Mouse (Mus musculus) midbrain, embryonic 15.5 days (tissue): ENCODE results near the gene Ephb1. TPM values are rescaled to one million over a fixed set of nuclear protein-coding genes. Genes with fewer than 3 reads are reported as not detected.
A peak's percentile ranks its signal among the peaks of the same experiment; 100 is the strongest.

Experiments
- ATAC-seq: fragments of 200-750 bp; cut with Nextera tagmentation; replicated peaks from 2 replicates; pipeline ENCODE4 v1.8.0; 2017; ENCODE audit warnings: moderate TSS enrichment
- H3K27ac ChIP-seq: fragments of 300-500 bp; sonication (generic); 2 replicates; pipeline ENCODE4 v1.5.1; 2015; ENCODE audit warnings: mild to moderate bottlenecking, inconsistent platforms
- H3K27me3 ChIP-seq: fragments of 300-500 bp; sonication (generic); replicated peaks from 2 replicates; pipeline ENCODE4 v1.6.1; 2015; ENCODE audit warnings: inconsistent platforms
- H3K36me3 ChIP-seq: fragments of 300-500 bp; sonication (generic); replicated peaks from 2 replicates; pipeline ENCODE4 v1.6.1; 2015; ENCODE audit warnings: inconsistent platforms
- H3K4me1 ChIP-seq: fragments of 300-500 bp; sonication (generic); 2 replicates; pipeline ENCODE4 v1.6.1; 2015; ENCODE audit warnings: inconsistent platforms
- H3K4me2 ChIP-seq: fragments of 300-500 bp; sonication (generic); 2 replicates; pipeline ENCODE4 v1.6.1; 2015; ENCODE audit warnings: inconsistent platforms, mild to moderate bottlenecking, moderate library complexity
- H3K4me3 ChIP-seq: fragments of 300-500 bp; sonication (generic); 2 replicates; pipeline ENCODE4 v1.5.1; 2015; ENCODE audit warnings: mild to moderate bottlenecking, inconsistent platforms
- H3K9ac ChIP-seq: fragments of 300-500 bp; sonication (generic); 2 replicates; pipeline ENCODE4 v1.6.1; 2015; ENCODE audit warnings: mild to moderate bottlenecking, inconsistent platforms
- H3K9me3 ChIP-seq: fragments of 300-500 bp; sonication (generic); 2 replicates; pipeline ENCODE4 v1.6.1; 2016; ENCODE audit warnings: inconsistent platforms
- WGBS: fragments of 180-500 bp; shearing (Covaris S2); methylation state at CpG from one replicate; pipeline ENCODE4 v1.1.7; 2015; ENCODE audit warnings: mixed read lengths; 5-methylcytosine and 5-hydroxymethylcytosine counted together
- polyA plus RNA-seq: library from polyadenylated mRNA; unstranded; fragments of >200 nt; fragmentation: Nextera tagmentation; extraction: Ambion mirVana; gene quantifications from 2 replicates; pipeline ENCODE4 v1.2.1, GENCODE M21; 2015

Ephb1 gene
- polyA plus RNA-seq, 1 experiment from 2014 or later = 90.2 TPM

- WGBS = 94% methylated on average over 2 of the region's 2 CpGs
- H3K4me1 ChIP-seq = no peaks in the 10 kb centered on the region
- no peaks in the 10 kb centered on the region for H3K36me3 ChIP-seq
- H3K27ac ChIP-seq = no peak overlapping the region
- H3K9ac ChIP-seq = no peak overlapping the region
- no peaks in the 10 kb centered on the region for H3K9me3 ChIP-seq
- no peak overlapping the region for H3K4me2 ChIP-seq
- H3K27me3 ChIP-seq = no peaks in the 10 kb centered on the region
- no peak overlapping the region for H3K4me3 ChIP-seq
- no peak for ATAC-seq
Observed at GRCm38 (mm10) chr9:102367796-102368195, 13.3 kb upstream of the Ephb1 start.

GRCm38 (mm10) chr9:102365536-102365935 is 11.0 kb upstream of the Ephb1 start:
- no peak overlapping the region for H3K27ac ChIP-seq
- 94% methylated on average over 2 of the region's 2 CpGs for WGBS
- H3K9me3 ChIP-seq = no peaks in the 10 kb centered on the region
- no peak overlapping the region for H3K4me3 ChIP-seq
- no peaks in the 10 kb centered on the region for H3K27me3 ChIP-seq
- H3K36me3 ChIP-seq = no peaks in the 10 kb centered on the region
- no peak for ATAC-seq
- H3K4me1 ChIP-seq = no peaks in the 10 kb centered on the region
- H3K4me2 ChIP-seq = no peak overlapping the region
- H3K9ac ChIP-seq = no peak overlapping the region

DNA sequence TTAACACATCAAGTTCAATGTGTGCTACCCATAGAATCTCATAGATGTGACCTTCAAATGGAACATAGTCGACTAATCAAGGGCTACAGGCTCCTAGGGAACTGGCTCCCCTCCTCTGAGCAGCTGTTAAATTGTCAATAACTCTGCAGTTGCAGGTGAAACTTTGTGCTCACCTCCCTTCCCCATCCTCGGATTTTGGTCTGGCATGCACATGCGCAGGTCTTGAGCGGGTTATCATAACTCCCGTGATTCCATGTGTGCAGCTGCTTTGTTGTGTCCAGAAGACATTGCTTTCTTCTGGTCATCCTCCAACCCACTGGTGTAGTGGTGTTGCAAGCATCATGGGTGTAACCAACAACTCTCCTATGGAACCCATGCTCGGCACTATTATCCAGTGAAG is 4.8 kb upstream of the Ephb1 start:
- Histone ChIP-seq H3K36me3 (no peaks in the 10 kb centered on the region), H3K27ac (no peak overlapping the region), H3K4me3 (no peak overlapping the region), H3K4me2 (no peak overlapping the region), H3K4me1 (no peaks in the 10 kb centered on the region), H3K9ac (no peak overlapping the region), H3K27me3 (peaks cover 10% of the 10 kb centered on the region; the same call in 1 of the 2 replicates), H3K9me3 (no peaks in the 10 kb centered on the region)
- no peak for ATAC-seq
- 95% methylated on average over 6 of the region's 6 CpGs for WGBS

- Histone ChIP-seq H3K36me3 (no peaks in the 10 kb centered on the region), H3K4me1 (no peaks in the 10 kb centered on the region), H3K27me3 (peaks cover 10% of the 10 kb centered on the region; the same call in 1 of the 2 replicates), H3K4me2 (no peak overlapping the region), H3K27ac (no peak overlapping the region), H3K4me3 (no peak overlapping the region), H3K9ac (no peak overlapping the region), H3K9me3 (no peaks in the 10 kb centered on the region)
- ATAC-seq = no peak
- 85% methylated on average over 3 of the region's 3 CpGs for WGBS
Observed at GRCm38 (mm10) chr9:102358711-102359110, 4.2 kb upstream of the Ephb1 start.

GRCm38 (mm10) chr9:102358011-102358410 is 3.5 kb upstream of the Ephb1 start:
- H3K4me1 ChIP-seq = no peaks in the 10 kb centered on the region
- no peak overlapping the region for H3K9ac ChIP-seq
- H3K9me3 ChIP-seq = no peaks in the 10 kb centered on the region
- no peaks in the 10 kb centered on the region for H3K36me3 ChIP-seq
- 87% methylated on average over 6 of the region's 6 CpGs for WGBS
- ATAC-seq = no peak
- no peak overlapping the region for H3K4me2 ChIP-seq
- H3K27ac ChIP-seq = no peak overlapping the region
- H3K27me3 ChIP-seq = peaks cover 10% of the 10 kb centered on the region; the same call in 1 of the 2 replicates
- no peak overlapping the region for H3K4me3 ChIP-seq

DNA sequence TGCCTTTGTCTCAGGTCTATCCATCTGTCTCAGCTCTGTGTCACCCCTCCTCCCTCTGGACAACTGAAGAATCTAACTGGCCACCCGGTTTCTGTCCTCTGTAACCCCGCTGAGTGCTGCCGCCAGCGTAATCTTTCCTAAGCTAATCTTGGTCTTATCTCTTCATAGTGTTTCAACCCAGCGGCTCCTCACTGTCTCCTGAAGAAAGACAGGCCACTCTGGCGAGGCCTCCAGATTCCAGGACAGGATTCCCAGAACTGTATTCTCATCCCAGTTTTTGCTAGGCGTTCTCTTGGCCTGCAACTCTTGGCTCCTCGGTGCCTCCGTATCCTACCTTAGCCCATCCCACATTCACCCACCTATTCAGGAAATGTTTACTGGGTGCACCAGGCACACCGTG is 2.0 kb upstream of the Ephb1 start:
- H3K27me3 ChIP-seq = peaks cover 10% of the 10 kb centered on the region; the same call in 1 of the 2 replicates
- no peak overlapping the region for H3K4me3 ChIP-seq
- H3K9ac ChIP-seq = no peak overlapping the region
- no peak overlapping the region for H3K4me2 ChIP-seq
- no peak overlapping the region for H3K27ac ChIP-seq
- no peaks in the 10 kb centered on the region for H3K36me3 ChIP-seq
- no peak for ATAC-seq
- peaks cover 6% of the 10 kb centered on the region; the same call in 1 of the 2 replicates for H3K4me1 ChIP-seq
- no peaks in the 10 kb centered on the region for H3K9me3 ChIP-seq
- 73% methylated on average over 10 of the region's 10 CpGs for WGBS

- H3K9ac ChIP-seq = no peak overlapping the region
- no peak overlapping the region for H3K4me3 ChIP-seq
- H3K36me3 ChIP-seq = no peaks in the 10 kb centered on the region
- no peaks in the 10 kb centered on the region for H3K9me3 ChIP-seq
- H3K4me2 ChIP-seq = no peak overlapping the region
- peaks cover 10% of the 10 kb centered on the region; the same call in 1 of the 2 replicates for H3K27me3 ChIP-seq
- ATAC-seq = no peak
- WGBS = 40% methylated on average over 3 of the region's 3 CpGs
- no peak overlapping the region for H3K27ac ChIP-seq
- peaks cover 12% of the 10 kb centered on the region for H3K4me1 ChIP-seq
Observed at GRCm38 (mm10) chr9:102355726-102356125, 1.2 kb upstream of the Ephb1 start.

GRCm38 (mm10) chr9:102353636-102354491 is 629 bp downstream of the Ephb1 start:
- H3K27me3 ChIP-seq = peaks cover 10% of the 10 kb centered on the region; the same call in 1 of the 2 replicates

DNA sequence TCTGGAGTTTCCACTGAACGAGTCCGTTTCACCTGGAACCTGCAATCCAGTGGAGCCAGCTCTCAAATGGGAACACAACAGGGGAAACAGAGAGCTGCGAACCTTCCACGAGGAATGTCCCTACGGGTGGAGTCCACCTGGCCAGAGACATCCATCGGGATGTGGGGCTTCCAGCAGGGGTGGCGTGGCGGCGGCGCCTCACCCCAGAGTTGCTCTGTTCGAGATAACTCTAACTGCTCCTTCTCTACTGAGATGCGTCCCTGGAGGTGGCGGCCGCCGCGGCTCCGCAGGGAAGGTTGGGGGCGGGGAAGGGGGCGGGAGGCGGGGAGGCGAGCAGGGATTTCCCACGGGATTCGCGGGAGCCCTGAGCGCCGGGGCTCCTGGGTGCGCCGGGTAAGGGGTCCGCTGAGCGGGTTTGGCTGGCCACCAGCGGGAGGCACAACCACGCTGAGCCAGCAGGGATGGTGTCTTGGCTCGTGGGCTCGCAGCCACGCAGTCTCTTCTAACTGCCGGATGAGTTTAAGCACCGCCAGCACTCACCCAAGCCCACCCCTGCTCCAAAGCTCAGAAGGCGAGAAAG is 1.3 kb downstream of the Ephb1 start:
- no peaks in the 10 kb centered on the region for H3K9me3 ChIP-seq
- WGBS = under 1% methylated on average over 33 of the region's 38 CpGs
- peaks cover 10% of the 10 kb centered on the region; the same call in 1 of the 2 replicates for H3K27me3 ChIP-seq
- H3K4me2 ChIP-seq = peak overlapping the region; percentile 90
- H3K9ac ChIP-seq = peak overlapping the region; percentile 97
- ATAC-seq = no peak
- H3K36me3 ChIP-seq = no peaks in the 10 kb centered on the region
- H3K4me3 ChIP-seq = peak overlapping the region; percentile 94
- peak overlapping the region; percentile 92 for H3K27ac ChIP-seq
- peaks cover 36% of the 10 kb centered on the region for H3K4me1 ChIP-seq

More at GRCm38 (mm10) chr9:102353636-102354491, 629 bp downstream of the Ephb1 start:
- Histone ChIP-seq H3K36me3 (no peaks in the 10 kb centered on the region), H3K9me3 (no peaks in the 10 kb centered on the region), H3K9ac (peak overlapping the region; percentile 97), H3K4me3 (peak overlapping the region; percentile 94), H3K4me1 (peaks cover 30% of the 10 kb centered on the region), H3K4me2 (peak overlapping the region; percentile 90), H3K27ac (peak overlapping the region; percentile 92)
- WGBS = under 1% methylated on average over 70 of the region's 70 CpGs
- ATAC-seq = peak; percentile 38

DNA sequence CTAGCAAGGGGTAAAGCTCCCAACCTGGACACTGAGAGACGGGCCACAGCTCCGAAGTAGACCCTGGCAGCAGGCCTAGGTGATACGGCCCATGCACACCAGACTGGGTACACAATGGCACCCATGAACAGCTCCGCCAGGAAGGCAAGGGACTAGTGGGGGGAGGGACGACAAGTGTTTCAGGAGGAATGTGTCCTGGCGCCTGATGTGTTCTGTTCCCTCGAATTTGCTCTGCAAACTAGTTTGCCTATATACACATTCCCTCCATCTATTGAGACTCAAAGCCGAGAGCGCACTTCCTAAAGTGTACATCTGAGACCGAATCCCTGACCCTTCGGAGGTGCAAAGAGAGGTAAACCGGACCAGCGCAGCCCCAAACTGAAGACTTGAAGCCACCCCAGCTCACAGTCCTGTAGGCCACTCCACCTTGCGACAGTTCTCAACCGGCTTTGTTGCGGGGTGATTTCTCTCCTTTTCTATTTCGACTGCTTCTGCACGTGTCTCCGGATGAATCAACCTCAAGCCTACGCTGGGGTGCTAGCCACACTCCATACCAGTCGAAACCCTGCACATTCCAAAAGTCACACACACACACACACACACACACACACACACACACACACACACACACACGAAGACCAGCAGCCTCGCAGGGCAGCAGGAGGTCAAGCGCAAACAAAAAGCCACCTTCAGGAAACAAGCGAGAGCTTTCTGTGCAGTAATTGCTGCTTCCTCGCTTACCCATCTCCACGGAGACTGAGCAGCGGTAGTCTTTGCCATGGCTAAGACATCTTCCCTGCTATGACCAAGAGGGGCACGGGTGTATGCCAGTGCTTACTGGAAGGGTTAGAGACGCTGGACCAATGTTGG is 2.1 kb downstream of the Ephb1 start:
- H3K27me3 ChIP-seq = peaks cover 10% of the 10 kb centered on the region; the same call in 1 of the 2 replicates
- peak overlapping the region; percentile 94 for H3K4me3 ChIP-seq
- no peaks in the 10 kb centered on the region for H3K9me3 ChIP-seq
- ATAC-seq = no peak
- WGBS = 1% methylated on average over 30 of the region's 30 CpGs
- no peaks in the 10 kb centered on the region for H3K36me3 ChIP-seq
- H3K4me1 ChIP-seq = peaks cover 43% of the 10 kb centered on the region
- peak overlapping the region; percentile 90 for H3K4me2 ChIP-seq
- H3K27ac ChIP-seq = peak overlapping the region; percentile 92
- peak overlapping the region; percentile 97 for H3K9ac ChIP-seq

DNA sequence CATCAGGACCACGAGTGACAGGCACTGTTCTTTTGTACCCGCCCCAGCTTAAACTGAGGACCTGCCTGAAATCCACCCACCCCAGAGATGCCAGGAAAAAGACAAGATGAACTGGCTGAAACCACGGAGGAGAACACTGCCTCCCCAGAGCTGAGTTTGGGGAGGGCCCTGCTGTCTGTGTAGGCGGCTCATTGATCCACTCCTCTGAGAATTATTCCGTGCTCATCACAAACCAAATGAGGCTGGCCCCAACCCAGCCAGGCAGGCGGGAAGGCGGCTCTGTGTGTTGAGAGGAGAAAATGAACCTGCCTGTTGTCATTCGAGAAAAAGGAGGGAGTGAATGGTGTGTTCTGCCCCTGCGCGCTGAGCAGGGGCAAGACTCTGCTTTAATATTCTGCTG is 2.8 kb downstream of the Ephb1 start:
- no peak for ATAC-seq
- H3K9ac ChIP-seq = peak overlapping the region; percentile 97
- H3K36me3 ChIP-seq = no peaks in the 10 kb centered on the region
- H3K9me3 ChIP-seq = no peaks in the 10 kb centered on the region
- 5% methylated on average over 10 of the region's 10 CpGs for WGBS
- H3K4me3 ChIP-seq = peak overlapping the region; percentile 94
- peak overlapping the region; percentile 92 for H3K27ac ChIP-seq
- peak overlapping the region; percentile 90 for H3K4me2 ChIP-seq
- peaks cover 50% of the 10 kb centered on the region for H3K4me1 ChIP-seq
- peaks cover 10% of the 10 kb centered on the region; the same call in 1 of the 2 replicates for H3K27me3 ChIP-seq

DNA sequence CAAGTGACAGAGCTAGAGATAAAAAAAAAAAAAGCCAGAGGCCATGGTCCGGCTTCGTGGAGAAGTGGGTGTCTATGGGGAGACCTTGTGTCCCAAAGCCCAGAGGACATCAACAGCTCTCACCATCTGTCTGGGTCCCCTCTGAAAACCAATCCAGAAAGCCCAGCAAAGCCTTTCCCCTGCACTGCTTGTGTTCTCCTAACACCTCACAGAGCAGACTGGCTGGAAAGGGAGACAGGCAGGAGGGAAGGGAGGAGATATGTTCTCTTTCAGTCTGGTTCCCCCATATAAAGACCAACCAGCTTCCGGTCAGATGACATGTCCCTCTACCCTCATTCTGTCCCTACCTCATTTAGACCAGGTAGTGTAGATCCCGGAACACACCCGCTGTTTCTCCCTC is 3.3 kb downstream of the Ephb1 start:
- peak overlapping the region; percentile 97 for H3K9ac ChIP-seq
- no peak for ATAC-seq
- peaks cover 55% of the 10 kb centered on the region for H3K4me1 ChIP-seq
- H3K27me3 ChIP-seq = peaks cover 10% of the 10 kb centered on the region; the same call in 1 of the 2 replicates
- H3K4me2 ChIP-seq = peak overlapping the region; percentile 90
- H3K9me3 ChIP-seq = no peaks in the 10 kb centered on the region
- peak overlapping the region; percentile 94 for H3K4me3 ChIP-seq
- no peaks in the 10 kb centered on the region for H3K36me3 ChIP-seq
- peak overlapping the region; percentile 92 for H3K27ac ChIP-seq
- 37% methylated on average over 5 of the region's 5 CpGs for WGBS
